Mouse (Mus musculus) heart, adult 2 months (tissue): Measurements from ENCODE around the gene Pja2. TPM values are rescaled to one million over a fixed set of nuclear protein-coding genes. Genes with fewer than 3 reads are reported as not detected.

Experiments used
- DNase-seq, 2 experiments: peaks; one replicate each; pipeline ENCODE4 v3.0.0; 2021
- H3K27ac ChIP-seq: fragments of 200-600 bp; 2 replicates; pipeline ENCODE4 v1.8.1; 2022
- H3K27me3 ChIP-seq: fragments of 200-500 bp; 2 replicates; pipeline ENCODE4 v1.6.1; 2012; ENCODE audit warnings: mild to moderate bottlenecking, low read length, inconsistent platforms, mixed read lengths; ENCODE audit not compliant: control insufficient read depth, insufficient read depth
- H3K36me3 ChIP-seq: fragments of 200-500 bp; 2 replicates; pipeline ENCODE4 v1.6.1; 2012; ENCODE audit warnings: low read length, inconsistent platforms; ENCODE audit not compliant: control insufficient read depth, insufficient read depth
- H3K4me1 ChIP-seq: fragments of 200-500 bp; 2 replicates; pipeline ENCODE4 v1.6.1; 2011; ENCODE audit warnings: low read length; ENCODE audit not compliant: control insufficient read depth, insufficient read depth
- H3K4me3 ChIP-seq: fragments of 200-600 bp; 2 replicates; pipeline ENCODE4 v1.8.1; 2022
- H3K79me2 ChIP-seq: fragments of 200-500 bp; replicated peaks from 2 replicates; pipeline ENCODE4 v1.6.1; 2012; ENCODE audit warnings: mild to moderate bottlenecking, inconsistent platforms, low read length, moderate library complexity, mixed read lengths; ENCODE audit not compliant: control insufficient read depth, insufficient read depth
- H3K9ac ChIP-seq: fragments of 200-500 bp; 2 replicates; pipeline ENCODE4 v1.6.1; 2012; ENCODE audit warnings: low read depth, mild to moderate bottlenecking, control low read depth, inconsistent platforms, low read length, mixed read lengths
- CTCF ChIP-seq: fragments of 200-600 bp; IDR thresholded peaks from 2 replicates; pipeline ENCODE4 v1.8.1; 2022; ENCODE audit warnings: antibody characterized with exemption, mild to moderate bottlenecking, moderate library complexity
- EP300 ChIP-seq: fragments of 200-500 bp; IDR thresholded peaks from 2 replicates; pipeline ENCODE4 v1.6.1; 2011; ENCODE audit warnings: low read depth, low read length, control low read depth; ENCODE audit not compliant: insufficient read depth
- POLR2A ChIP-seq: fragments of 200-500 bp; IDR thresholded peaks from 2 replicates; pipeline ENCODE4 v1.6.1; 2011; ENCODE audit warnings: mild to moderate bottlenecking, low read depth, low read length, control low read depth; ENCODE audit not compliant: insufficient read depth
- WGBS: fragments of 180-500 bp; shearing (Covaris S2); methylation state at CpG from one replicate; pipeline ENCODE4 v1.1.7; 2018; 5-methylcytosine and 5-hydroxymethylcytosine counted together
- intact Hi-C: fragments of 180-260 bp; cut with DNase I; formaldehyde crosslinking; loops from one replicate; pipeline ENCODE4 v1.15.1; 2025
- polyA plus RNA-seq: library from polyadenylated mRNA; depleted of rRNA; stranded (reverse); fragments of >200 nt; gene quantifications from 2 replicates; pipeline ENCODE4 v1.2.3, GENCODE M21; 2012
- total RNA-seq, 2 experiments: library from RNA; stranded (reverse); gene quantifications; 2 replicates each; pipeline ENCODE4 v1.2.3; 2021

The Pja2 gene
- total and polyA plus RNA-seq, 3 experiments = 27.6 to 112 (median 104) TPM

GRCm38 (mm10) chr17:64277649-64278212 is 54.0 kb downstream of the Pja2 start:
- no peaks in the 10 kb centered on the region for H3K4me1 ChIP-seq
- intact Hi-C loops = no loop called here
- WGBS = 69% methylated on average over 9 of the region's 9 CpGs

GRCm38 (mm10) chr17:64276666-64277065 is 55.0 kb downstream of the Pja2 start:
- no peak for DNase-seq
- intact Hi-C loops = no loop called here
- Histone ChIP-seq H3K27me3 (no peaks in the 10 kb centered on the region), H3K79me2 (no peaks in the 10 kb centered on the region), H3K27ac (no peak overlapping the region), H3K9ac (no peak overlapping the region), H3K36me3 (no peaks in the 10 kb centered on the region; the same call in none of the 2 replicates), H3K4me3 (no peak overlapping the region), H3K4me1 (no peaks in the 10 kb centered on the region)
- TF ChIP-seq POLR2A = no peak
- TF ChIP-seq CTCF = no peak
- 89% methylated on average over 5 of the region's 5 CpGs for WGBS

More at GRCm38 (mm10) chr17:64277649-64278212, 54.0 kb downstream of the Pja2 start:
- H3K9ac ChIP-seq = no peak overlapping the region
- no peaks in the 10 kb centered on the region for H3K79me2 ChIP-seq
- H3K4me3 ChIP-seq = no peak overlapping the region
- no peak overlapping the region for H3K27ac ChIP-seq
- H3K36me3 ChIP-seq = no peaks in the 10 kb centered on the region; the same call in none of the 2 replicates
- no peak for DNase-seq
- no peak for TF ChIP-seq CTCF
- TF ChIP-seq EP300 = no peak
- no peak for TF ChIP-seq POLR2A
- no peaks in the 10 kb centered on the region for H3K27me3 ChIP-seq

- no peaks in the 10 kb centered on the region for H3K4me1 ChIP-seq
- no peak overlapping the region for H3K4me3 ChIP-seq
- no peaks in the 10 kb centered on the region for H3K79me2 ChIP-seq
- no peaks in the 10 kb centered on the region for H3K27me3 ChIP-seq
- H3K27ac ChIP-seq = no peak overlapping the region
- no peaks in the 10 kb centered on the region; the same call in none of the 2 replicates for H3K36me3 ChIP-seq
- TF ChIP-seq POLR2A (no peak), CTCF (no peak), EP300 (no peak)
- no peak overlapping the region for H3K9ac ChIP-seq
- WGBS = 89% methylated on average over 4 of the region's 4 CpGs
- intact Hi-C loops = no loop called here
- no peak for DNase-seq
Measured at GRCm38 (mm10) chr17:64275188-64275587, 56.5 kb downstream of the Pja2 start.

- intact Hi-C loops = no loop called here
- Histone ChIP-seq H3K27me3 (no peaks in the 10 kb centered on the region), H3K36me3 (no peaks in the 10 kb centered on the region; the same call in 1 of the 2 replicates), H3K9ac (no peak overlapping the region), H3K4me3 (no peak overlapping the region), H3K4me1 (no peaks in the 10 kb centered on the region), H3K27ac (no peak overlapping the region), H3K79me2 (no peaks in the 10 kb centered on the region)
- no peak for DNase-seq
- 74% methylated on average over 10 of the region's 10 CpGs for WGBS
- TF ChIP-seq EP300 (no peak), CTCF (no peak), POLR2A (no peak)
Measured at GRCm38 (mm10) chr17:64274341-64275105, 57.2 kb downstream of the Pja2 start.

GRCm38 (mm10) chr17:64260571-64260970 is 71.1 kb downstream of the Pja2 start:
- Histone ChIP-seq H3K79me2 (no peaks in the 10 kb centered on the region), H3K27ac (no peak overlapping the region), H3K4me3 (no peak overlapping the region), H3K4me1 (no peaks in the 10 kb centered on the region), H3K9ac (no peak overlapping the region), H3K36me3 (no peaks in the 10 kb centered on the region), H3K27me3 (no peaks in the 10 kb centered on the region)
- DNase-seq = no peak
- TF ChIP-seq EP300 (no peak), POLR2A (no peak), CTCF (no peak)
- WGBS = 93% methylated on average over 1 of the region's 1 CpGs
- intact Hi-C loops = no loop called here

- Histone ChIP-seq H3K79me2 (no peaks in the 10 kb centered on the region), H3K36me3 (no peaks in the 10 kb centered on the region), H3K4me1 (no peaks in the 10 kb centered on the region), H3K27ac (no peak overlapping the region), H3K27me3 (no peaks in the 10 kb centered on the region), H3K4me3 (no peak overlapping the region), H3K9ac (no peak overlapping the region)
- no peak for DNase-seq
- intact Hi-C loops = no loop called here
- TF ChIP-seq POLR2A (no peak), CTCF (no peak), EP300 (no peak)
- 47% methylated on average over 3 of the region's 3 CpGs for WGBS
Measured at GRCm38 (mm10) chr17:64248246-64248645, 83.5 kb downstream of the Pja2 start.
